Mouse (Mus musculus) stomach, embryonic 15.5 days (tissue): ENCODE measurements around the gene Epha7. TPM values are rescaled to one million over a fixed set of nuclear protein-coding genes. Genes with fewer than 3 reads are reported as not detected.

Experiments
- ATAC-seq: fragments of 200-750 bp; cut with Nextera tagmentation; 2 replicates; pipeline ENCODE4 v1.8.0; 2017; ENCODE audit warnings: low read depth, moderate number of reproducible peaks, moderate TSS enrichment; ENCODE audit not compliant: insufficient read depth, low FRiP score
- H3K27ac ChIP-seq: fragments of 300-500 bp; sonication (generic); 2 replicates; pipeline ENCODE4 v1.5.1; 2015; ENCODE audit warnings: mild to moderate bottlenecking, inconsistent platforms
- H3K27me3 ChIP-seq: fragments of 300-500 bp; sonication (generic); replicated peaks from 2 replicates; pipeline ENCODE4 v1.6.1; 2015; ENCODE audit warnings: inconsistent platforms
- H3K36me3 ChIP-seq: fragments of 300-500 bp; sonication (generic); 2 replicates; pipeline ENCODE4 v1.6.1; 2015; ENCODE audit warnings: inconsistent platforms
- H3K4me1 ChIP-seq: fragments of 300-500 bp; sonication (generic); 2 replicates; pipeline ENCODE4 v1.6.1; 2015; ENCODE audit warnings: inconsistent platforms
- H3K4me2 ChIP-seq: fragments of 300-500 bp; sonication (generic); 2 replicates; pipeline ENCODE4 v1.6.1; 2015; ENCODE audit warnings: mild to moderate bottlenecking, inconsistent platforms
- H3K4me3 ChIP-seq: fragments of 300-500 bp; sonication (generic); replicated peaks from 2 replicates; pipeline ENCODE4 v1.5.1; 2015; ENCODE audit warnings: inconsistent platforms
- H3K9ac ChIP-seq: fragments of 300-500 bp; sonication (generic); 2 replicates; pipeline ENCODE4 v1.6.1; 2015; ENCODE audit warnings: inconsistent platforms
- H3K9me3 ChIP-seq: fragments of 300-500 bp; sonication (generic); 2 replicates; pipeline ENCODE4 v1.6.1; 2016; ENCODE audit warnings: inconsistent platforms
- WGBS: fragments of 180-500 bp; shearing (Covaris S2); methylation state at CpG from one replicate; pipeline ENCODE4 v1.1.7; 2015; 5-methylcytosine and 5-hydroxymethylcytosine counted together
- polyA plus RNA-seq: library from polyadenylated mRNA; unstranded; fragments of >200 nt; fragmentation: Nextera tagmentation; extraction: Ambion mirVana; gene quantifications from 2 replicates; pipeline ENCODE4 v1.2.1, GENCODE M21; 2015

Epha7 gene
- 21.8 and 23.6 TPM in 2 replicates for polyA plus RNA-seq

GRCm38 (mm10) chr4:28812691-28813289, at the start of gene Epha7:
Epha7 (plus strand) TSS chr4:28813131.
- Histone ChIP-seq H3K9ac (peak within 1 kb of the TSS; percentile 61), H3K4me2 (peak within 1 kb of the TSS; percentile 96), H3K27ac (peak within 1 kb of the TSS; percentile 90), H3K27me3 (no peaks in the 10 kb centered on the region), H3K36me3 (no peaks in the 10 kb centered on the region), H3K4me1 (no peaks in the 10 kb centered on the region), H3K4me3 (peak within 1 kb of the TSS; percentile 74), H3K9me3 (no peaks in the 10 kb centered on the region)
- WGBS = under 1% methylated on average over 48 of the region's 48 CpGs
- ATAC-seq = peak; percentile 97

GRCm38 (mm10) chr4:28783961-28784360, 29.0 kb upstream of the Epha7 start:
- no peak overlapping the region for H3K9ac ChIP-seq
- H3K4me2 ChIP-seq = no peak overlapping the region
- no peaks in the 10 kb centered on the region for H3K4me1 ChIP-seq
- H3K9me3 ChIP-seq = no peaks in the 10 kb centered on the region
- no peaks in the 10 kb centered on the region for H3K36me3 ChIP-seq
- WGBS = 31% methylated on average over 3 of the region's 3 CpGs
- no peaks in the 10 kb centered on the region for H3K27me3 ChIP-seq
- no peak overlapping the region for H3K27ac ChIP-seq
- ATAC-seq = no peak
- H3K4me3 ChIP-seq = no peak overlapping the region

GRCm38 (mm10) chr4:28808800-28809199, 4.1 kb upstream of the Epha7 start:
- no peak for ATAC-seq

GRCm38 (mm10) chr4:28809703-28810102, 3.2 kb upstream of the Epha7 start:
- no peak overlapping the region for H3K27ac ChIP-seq
- WGBS = 65% methylated on average over 4 of the region's 4 CpGs
- no peaks in the 10 kb centered on the region for H3K27me3 ChIP-seq
- H3K4me1 ChIP-seq = no peaks in the 10 kb centered on the region
- H3K36me3 ChIP-seq = no peaks in the 10 kb centered on the region
- H3K9me3 ChIP-seq = no peaks in the 10 kb centered on the region
- ATAC-seq = no peak
- H3K9ac ChIP-seq = no peak overlapping the region
- no peak overlapping the region for H3K4me3 ChIP-seq
- H3K4me2 ChIP-seq = no peak overlapping the region

More at GRCm38 (mm10) chr4:28808800-28809199, 4.1 kb upstream of the Epha7 start:
- Histone ChIP-seq H3K27ac (no peak overlapping the region), H3K9me3 (no peaks in the 10 kb centered on the region), H3K4me3 (no peak overlapping the region), H3K9ac (no peak overlapping the region), H3K36me3 (no peaks in the 10 kb centered on the region), H3K4me2 (no peak overlapping the region), H3K27me3 (no peaks in the 10 kb centered on the region), H3K4me1 (no peaks in the 10 kb centered on the region)

GRCm38 (mm10) chr4:28813551-28814475, 882 bp downstream of the Epha7 start:
- no peaks in the 10 kb centered on the region for H3K27me3 ChIP-seq

GRCm38 (mm10) chr4:28814476-28814815, 1.5 kb downstream of the Epha7 start:
- H3K9me3 ChIP-seq = no peaks in the 10 kb centered on the region
- no peaks in the 10 kb centered on the region for H3K36me3 ChIP-seq
- H3K4me3 ChIP-seq = peak overlapping the region; percentile 74
- H3K4me2 ChIP-seq = peak overlapping the region; percentile 96
- H3K27ac ChIP-seq = peak overlapping the region; percentile 81; the same call in 1 of the 2 replicates
- no peak overlapping the region for H3K9ac ChIP-seq
- no peak for ATAC-seq
- 1% methylated on average over 8 of the region's 8 CpGs for WGBS
- H3K27me3 ChIP-seq = no peaks in the 10 kb centered on the region
- no peaks in the 10 kb centered on the region for H3K4me1 ChIP-seq

More at GRCm38 (mm10) chr4:28813551-28814475, 882 bp downstream of the Epha7 start:
- WGBS = under 1% methylated on average over 84 of the region's 94 CpGs
- peak overlapping the region; percentile 96 for H3K4me2 ChIP-seq
- peak overlapping the region; percentile 61 for H3K9ac ChIP-seq
- H3K4me3 ChIP-seq = peak overlapping the region; percentile 74
- no peaks in the 10 kb centered on the region for H3K9me3 ChIP-seq
- H3K36me3 ChIP-seq = no peaks in the 10 kb centered on the region
- ATAC-seq = peak; percentile 4; the same call in 1 of the 2 replicates
- H3K27ac ChIP-seq = peak overlapping the region; percentile 90
- H3K4me1 ChIP-seq = no peaks in the 10 kb centered on the region

- H3K9ac ChIP-seq = peak overlapping the region; percentile 56
- H3K4me1 ChIP-seq = no peaks in the 10 kb centered on the region
- no peaks in the 10 kb centered on the region for H3K27me3 ChIP-seq
- under 1% methylated on average over 59 of the region's 72 CpGs for WGBS
- H3K4me3 ChIP-seq = peak overlapping the region; percentile 74
- peak overlapping the region; percentile 96 for H3K4me2 ChIP-seq
- no peaks in the 10 kb centered on the region for H3K9me3 ChIP-seq
- peak; percentile 47 for ATAC-seq
- peak overlapping the region; percentile 81 for H3K27ac ChIP-seq
- no peaks in the 10 kb centered on the region for H3K36me3 ChIP-seq
Measured at GRCm38 (mm10) chr4:28814816-28815620, 2.1 kb downstream of the Epha7 start.

GRCm38 (mm10) chr4:28815621-28815920, 2.6 kb downstream of the Epha7 start:
- no peaks in the 10 kb centered on the region for H3K36me3 ChIP-seq
- no peaks in the 10 kb centered on the region for H3K9me3 ChIP-seq
- H3K27ac ChIP-seq = peak overlapping the region; percentile 81
- ATAC-seq = no peak
- peak overlapping the region; percentile 74 for H3K4me3 ChIP-seq
- H3K9ac ChIP-seq = peak overlapping the region; percentile 56
- H3K27me3 ChIP-seq = no peaks in the 10 kb centered on the region
- peak overlapping the region; percentile 96 for H3K4me2 ChIP-seq
- under 1% methylated on average over 15 of the region's 15 CpGs for WGBS
- H3K4me1 ChIP-seq = no peaks in the 10 kb centered on the region

GRCm38 (mm10) chr4:28823616-28824015, 10.7 kb downstream of the Epha7 start:
- Histone ChIP-seq H3K9me3 (no peaks in the 10 kb centered on the region), H3K36me3 (no peaks in the 10 kb centered on the region), H3K4me3 (no peak overlapping the region), H3K27me3 (no peaks in the 10 kb centered on the region), H3K4me1 (no peaks in the 10 kb centered on the region), H3K4me2 (no peak overlapping the region), H3K9ac (no peak overlapping the region), H3K27ac (no peak overlapping the region)
- WGBS = 60% methylated on average over 1 of the region's 1 CpGs
- ATAC-seq = no peak

GRCm38 (mm10) chr4:28824616-28825015, 11.7 kb downstream of the Epha7 start:
- 44% methylated on average over 7 of the region's 7 CpGs for WGBS
- Histone ChIP-seq H3K27ac (no peak overlapping the region), H3K4me3 (no peak overlapping the region), H3K9me3 (no peaks in the 10 kb centered on the region), H3K4me2 (no peak overlapping the region), H3K36me3 (no peaks in the 10 kb centered on the region), H3K4me1 (no peaks in the 10 kb centered on the region), H3K9ac (no peak overlapping the region), H3K27me3 (no peaks in the 10 kb centered on the region)
- no peak for ATAC-seq

- H3K4me1 ChIP-seq = no peaks in the 10 kb centered on the region
- no peaks in the 10 kb centered on the region for H3K36me3 ChIP-seq
- no peak overlapping the region for H3K4me3 ChIP-seq
- ATAC-seq = no peak
- no peak overlapping the region for H3K27ac ChIP-seq
- WGBS = 84% methylated on average over 3 of the region's 3 CpGs
- H3K27me3 ChIP-seq = no peaks in the 10 kb centered on the region
- no peak overlapping the region for H3K9ac ChIP-seq
- no peak overlapping the region for H3K4me2 ChIP-seq
- H3K9me3 ChIP-seq = no peaks in the 10 kb centered on the region
Measured at GRCm38 (mm10) chr4:28837669-28838068, 24.7 kb downstream of the Epha7 start.

- Histone ChIP-seq H3K4me1 (no peaks in the 10 kb centered on the region), H3K9ac (no peak overlapping the region), H3K27me3 (no peaks in the 10 kb centered on the region), H3K4me2 (no peak overlapping the region), H3K9me3 (no peaks in the 10 kb centered on the region), H3K27ac (no peak overlapping the region), H3K4me3 (no peak overlapping the region), H3K36me3 (no peaks in the 10 kb centered on the region)
- ATAC-seq = no peak
- WGBS = 88% methylated on average over 4 of the region's 4 CpGs
Measured at GRCm38 (mm10) chr4:28846311-28846710, 33.4 kb downstream of the Epha7 start.
